Comparison of ENCODE assay signal across 9 mouse cellular contexts in genomic region chr17:29514435-29514834, GRCm38 (mm10). TPM values are rescaled to one million over a fixed set of nuclear protein-coding genes. Genes with fewer than 3 reads are reported as not detected.
DNase-seq lines count a peak whose midpoint lies in the region; ATAC-seq and TF ChIP-seq lines count a peak whose summit lies in the region.
"Had no signal": no experiment of that assay in that cellular context is flagged by ENCODE, and none has a peak within 500 bp of the region (broad histone marks: within the 10 kb centered on the region; RNA-seq: fewer than 3 reads in every experiment).

No protein-coding gene starts in this region.

- peak; percentile 45 to 47 for DNase-seq in adrenal gland, postnatal 4 days (ENCODE audit: low spot score in 2 of 2)
- DNase-seq in embryonic facial prominence, embryonic 14.5 days (ENCODE audit: low spot score) = peak; percentile 89
- peak; percentile 86 for DNase-seq in layer of hippocampus, adult 11-12 months (ENCODE audit: low spot score)
- DNase-seq in lung, adult 18-20 months = peak; percentile 77 to 79
- peak; percentile 27 for DNase-seq in ovary, adult 18-20 months (ENCODE audit: low spot score)
- peak; percentile 79 for DNase-seq in thymus, adult 2 months

- ATAC-seq in CD4-positive, CD25-positive, alpha-beta regulatory T cell, adult 4 months = peak; percentile 79
- ATAC-seq in embryonic facial prominence, embryonic 14.5 days (ENCODE audit: low read depth) = peak; percentile 71
- ATAC-seq in heart, embryonic 15.5 days (replicated peaks; ENCODE audit: insufficient number of reproducible peaks, insufficient read depth, low FRiP score, low read depth) = peak; percentile 39; the same call in 1 of the 2 replicates

- TF ChIP-seq POLR2A in thymus, adult 2 months (IDR thresholded peaks at IDR 0.05; ENCODE audit: control insufficient read depth, extremely low read depth, insufficient read depth, low read length, poor library complexity) = no peak

- no peak for TF ChIP-seq CTCF in thymus, adult 2 months (IDR thresholded peaks at IDR 0.05; ENCODE audit: borderline replicate concordance, control insufficient read depth, extremely low read depth, insufficient read depth, low read length, poor library complexity)

- H3K27me3 ChIP-seq in embryonic facial prominence, embryonic 14.5 days (replicated peaks; ENCODE audit: control insufficient read depth, insufficient read depth, low read length) = no peaks in the 10 kb centered on the region
- no peaks in the 10 kb centered on the region for H3K27me3 ChIP-seq in heart, embryonic 15.5 days
- H3K27me3 ChIP-seq in thymus, adult 2 months (ENCODE audit: control insufficient read depth, insufficient read depth, low read length) = no peaks in the 10 kb centered on the region
- H3K27me3 ChIP-seq: heart, embryonic 13.5 days had no signal

- H3K4me2 ChIP-seq in embryonic facial prominence, embryonic 14.5 days (ENCODE audit: low read depth, low read length) = no peak overlapping the region
- no peak overlapping the region for H3K4me2 ChIP-seq in heart, embryonic 15.5 days
- H3K4me2 ChIP-seq: heart, embryonic 13.5 days had no signal

- H3K9ac ChIP-seq in embryonic facial prominence, embryonic 14.5 days (ENCODE audit: low read depth, low read length) = no peak overlapping the region
- no peak overlapping the region for H3K9ac ChIP-seq in heart, embryonic 15.5 days
- H3K9ac ChIP-seq: heart, embryonic 13.5 days had no signal

- no peaks in the 10 kb centered on the region for H3K9me3 ChIP-seq in embryonic facial prominence, embryonic 14.5 days (ENCODE audit: control insufficient read depth, low read length)
- no peaks in the 10 kb centered on the region for H3K9me3 ChIP-seq in heart, embryonic 15.5 days (replicated peaks)
- H3K9me3 ChIP-seq: heart, embryonic 13.5 days had no signal

- H3K27ac ChIP-seq in embryonic facial prominence, embryonic 14.5 days (replicated peaks; ENCODE audit: low read depth, low read length) = no peak overlapping the region
- H3K27ac ChIP-seq in heart, embryonic 15.5 days = no peak overlapping the region
- no peak overlapping the region for H3K27ac ChIP-seq in thymus, adult 2 months (ENCODE audit: control insufficient read depth, insufficient read depth, low read length)
- H3K27ac ChIP-seq: heart, embryonic 13.5 days had no signal

- WGBS in embryonic facial prominence, embryonic 14.5 days = 1% methylated on average over 11 of the region's 11 CpGs
- 2% methylated on average over 11 of the region's 11 CpGs for WGBS in heart, embryonic 15.5 days
- WGBS in thymus, adult 2 months = 3% methylated on average over 11 of the region's 11 CpGs

- H3K4me1 ChIP-seq in embryonic facial prominence, embryonic 14.5 days (ENCODE audit: control insufficient read depth, insufficient read depth, low read length) = no peaks in the 10 kb centered on the region
- peaks cover 9% of the 10 kb centered on the region for H3K4me1 ChIP-seq in heart, embryonic 15.5 days (replicated peaks)
- no peaks in the 10 kb centered on the region for H3K4me1 ChIP-seq in thymus, adult 2 months (replicated peaks; ENCODE audit: control insufficient read depth, insufficient read depth, low read length)

- H3K4me3 ChIP-seq in embryonic facial prominence, embryonic 14.5 days (ENCODE audit: low read depth, low read length) = no peak overlapping the region
- H3K4me3 ChIP-seq in heart, embryonic 15.5 days = no peak overlapping the region
- H3K4me3 ChIP-seq in thymus, adult 2 months (ENCODE audit: control insufficient read depth, insufficient read depth, low read length) = no peak overlapping the region
- H3K4me3 ChIP-seq: heart, embryonic 13.5 days had no signal

- no peaks in the 10 kb centered on the region for H3K36me3 ChIP-seq in embryonic facial prominence, embryonic 14.5 days (ENCODE audit: control insufficient read depth, insufficient read depth, low read length)
- H3K36me3 ChIP-seq in heart, embryonic 15.5 days = no peaks in the 10 kb centered on the region
- H3K36me3 ChIP-seq in thymus, adult 2 months (ENCODE audit: control insufficient read depth, insufficient read depth, low read length) = no peaks in the 10 kb centered on the region
- H3K36me3 ChIP-seq: heart, embryonic 13.5 days had no signal

RNA-seq across cellular contexts. Expression of gene Pim1, which starts 23.9 kb away (rescaled TPM):
- 100 to 1,000 TPM; 484 to 510 TPM for polyA plus RNA-seq in CD4-positive, CD25-positive, alpha-beta regulatory T cell, adult 4 months (2017; shearing (Covaris generic))
- 10 to 100 TPM; 53.4 to 65.5 TPM for total RNA-seq in adrenal gland, postnatal 4 days (2021)
- 10.7 and 13.6 TPM in 2 replicates for polyA plus RNA-seq in embryonic facial prominence, embryonic 14.5 days (2014; fragmentation: Nextera tagmentation; extraction: Ambion mirVana)
- polyA plus RNA-seq in heart, embryonic 15.5 days (2015; fragmentation: Nextera tagmentation; extraction: Ambion mirVana) = 17.9 and 18.2 TPM in 2 replicates
- 92.7 and 128 TPM in 2 replicates for polyA plus RNA-seq in thymus, adult 2 months (2012; rRNA removed)

RNA-seq across cellular contexts. Expression of gene Gm17657, which starts 35.0 kb away (rescaled TPM):
- not detected for polyA plus RNA-seq in CD4-positive, CD25-positive, alpha-beta regulatory T cell, adult 4 months (2017; shearing (Covaris generic))
- total RNA-seq in adrenal gland, postnatal 4 days (2021) = not detected
- not detected in 2 replicates for polyA plus RNA-seq in embryonic facial prominence, embryonic 14.5 days (2014; fragmentation: Nextera tagmentation; extraction: Ambion mirVana)
- not detected in 2 replicates for polyA plus RNA-seq in heart, embryonic 15.5 days (2015; fragmentation: Nextera tagmentation; extraction: Ambion mirVana)
- polyA plus RNA-seq in thymus, adult 2 months (2012; rRNA removed) = not detected in 2 replicates
- polyA plus RNA-seq: heart, embryonic 13.5 days had no signal

RNA-seq across cellular contexts. Expression of gene Tbc1d22b, which starts 35.1 kb away (rescaled TPM):
- polyA plus RNA-seq in CD4-positive, CD25-positive, alpha-beta regulatory T cell, adult 4 months (2017; shearing (Covaris generic)) = 10 to 100 TPM in 1 of 2 experiments, 1 to 10 TPM in 1; 9.5 to 11.2 TPM
- 10 to 100 TPM; 27.3 to 29.0 TPM for total RNA-seq in adrenal gland, postnatal 4 days (2021)
- polyA plus RNA-seq in embryonic facial prominence, embryonic 14.5 days (2014; fragmentation: Nextera tagmentation; extraction: Ambion mirVana) = 12.3 and 12.6 TPM in 2 replicates
- polyA plus RNA-seq in heart, embryonic 15.5 days (2015; fragmentation: Nextera tagmentation; extraction: Ambion mirVana) = 8.5 and 13.0 TPM in 2 replicates
- 47.8 and 55.8 TPM in 2 replicates for polyA plus RNA-seq in thymus, adult 2 months (2012; rRNA removed)

RNA-seq across cellular contexts. Expression of gene Tmem217, which starts 37.8 kb away (rescaled TPM):
- under 1 TPM in 1 of 2 experiments, not detected in 1; 0.62 TPM for polyA plus RNA-seq in CD4-positive, CD25-positive, alpha-beta regulatory T cell, adult 4 months (2017; shearing (Covaris generic))
- under 1 TPM in 1 of 2 experiments, not detected in 1; 0.50 TPM for total RNA-seq in adrenal gland, postnatal 4 days (2021)
- polyA plus RNA-seq in embryonic facial prominence, embryonic 14.5 days (2014; fragmentation: Nextera tagmentation; extraction: Ambion mirVana) = 0.18 and 0.30 TPM in 2 replicates
- polyA plus RNA-seq in heart, embryonic 15.5 days (2015; fragmentation: Nextera tagmentation; extraction: Ambion mirVana) = 0.62 and 1.0 TPM in 2 replicates
- polyA plus RNA-seq in thymus, adult 2 months (2012; rRNA removed) = 0.49 and 0.62 TPM in 2 replicates

Comparison
In these comparisons a context has a peak if more than half of its experiments do, and no peak if none do; other contexts are left out.
1. DNase-seq: peak in every context shown above with its lines; median percentile 89 in embryonic facial prominence, embryonic 14.5 days; 86 in layer of hippocampus, adult 11-12 months; 79 in thymus, adult 2 months; 78 in lung, adult 18-20 months; 46 in adrenal gland, postnatal 4 days; 27 in ovary, adult 18-20 months.